Mouse (Mus musculus) naive thymus-derived CD4-positive, alpha-beta T cell, adult 2 months (primary cell): ENCODE results near the gene Gm20870.
"Not testable (repeated sequence)": the region's sequence is repeated elsewhere in the genome, so short reads cannot be mapped to it uniquely, and the experiment has no call there.

Experiments used
- DNase-seq: peaks from one replicate; pipeline ENCODE4 v3.0.0-alpha.2; 2011; ENCODE audit warnings: low read depth

Gene Gm20870

GRCm38 (mm10) chrY:71691743-71692142, at the start of gene Gm20870:
TSS of gene Gm20870 (plus strand) at chrY:71692043.
- not testable (repeated sequence) for DNase-seq
